Mouse (Mus musculus): ENCODE measurements around the gene Fbxw8.

GRCm38 (mm10) chr5:118063181-118063621 lies 92.1 kb downstream of the Fbxw8 start:
- TF ChIP-seq CTCF (IDR thresholded peaks at IDR 0.05; ENCODE audit: low read depth, low read length) = no peak
- no peak for TF ChIP-seq POLR2A (IDR thresholded peaks at IDR 0.05; ENCODE audit: extremely low read depth, insufficient read depth, low read length)
